Mouse (Mus musculus): ENCODE data around the gene Dennd2a. TPM values are rescaled to one million over a fixed set of nuclear protein-coding genes. Genes with fewer than 3 reads are reported as not detected.
"Not testable (repeated sequence)": the region's sequence is repeated elsewhere in the genome, so short reads cannot be mapped to it uniquely, and the experiment has no call there.

Gene Dennd2a
- polyA plus RNA-seq, 1 experiment from 2014 or later = 18.9 TPM

DNA sequence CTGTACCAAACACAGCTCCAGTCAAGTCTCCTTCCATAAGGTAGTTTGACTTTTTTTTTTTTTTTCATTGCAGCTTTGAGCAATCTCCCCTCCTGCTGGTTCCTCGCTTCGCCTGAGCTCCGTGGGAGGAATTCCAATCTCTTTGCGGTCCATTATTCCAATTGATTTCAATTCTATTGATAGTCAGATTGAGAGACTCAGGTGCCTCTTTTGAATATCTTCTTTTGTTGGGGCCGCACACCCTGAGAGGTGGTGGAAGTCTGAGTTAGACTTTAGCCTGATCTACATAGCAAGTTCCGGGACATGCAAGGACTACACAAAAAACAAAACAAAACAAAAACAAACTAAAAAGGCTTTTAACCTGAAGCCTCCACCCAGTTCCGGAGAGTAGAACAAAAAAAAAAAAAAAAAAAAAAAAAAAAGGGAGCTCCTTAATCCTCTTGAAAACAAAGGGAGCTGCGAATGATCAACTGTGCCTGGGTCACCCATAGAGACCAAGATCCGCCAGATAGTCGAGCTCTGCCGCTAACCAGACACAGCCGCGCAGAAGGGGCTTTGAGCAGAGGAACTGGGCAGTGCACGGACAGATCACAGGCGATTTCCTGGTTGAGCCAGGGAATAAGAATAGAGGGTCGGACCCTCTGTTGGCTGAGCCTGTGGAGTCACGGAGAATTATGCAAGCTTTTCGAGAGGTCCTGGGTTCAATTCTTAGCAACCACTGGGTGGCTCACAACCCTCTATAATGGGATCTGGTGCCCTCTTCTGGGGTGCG lies 111.7 kb downstream of the Dennd2a start:
- no peak overlapping the region for H3K4me3 ChIP-seq (ENCODE audit: low read depth, low read length)
- H3K4me1 ChIP-seq (replicated peaks; ENCODE audit: control insufficient read depth, insufficient read depth, low read length) = no peaks in the 10 kb centered on the region
- H3K27ac ChIP-seq (ENCODE audit: low read depth) = no peak overlapping the region
- DNase-seq (ENCODE audit: low spot score) (no peak), ATAC-seq (replicated peaks; ENCODE audit: low FRiP score, low TSS enrichment, low read depth) (no peak)
- no peaks in the 10 kb centered on the region for H3K36me3 ChIP-seq (ENCODE audit: control insufficient read depth, insufficient read depth, low read length)
- no peak overlapping the region for H3K4me2 ChIP-seq (ENCODE audit: low read length)
- H3K9me3 ChIP-seq (ENCODE audit: control insufficient read depth, low read length) = no peaks in the 10 kb centered on the region
- WGBS = 23% methylated on average over 19 of the region's 19 CpGs
- no peaks in the 10 kb centered on the region for H3K27me3 ChIP-seq (replicated peaks; ENCODE audit: control insufficient read depth, insufficient read depth, low read length)
- H3K9ac ChIP-seq (ENCODE audit: low read length) = no peak overlapping the region

DNA sequence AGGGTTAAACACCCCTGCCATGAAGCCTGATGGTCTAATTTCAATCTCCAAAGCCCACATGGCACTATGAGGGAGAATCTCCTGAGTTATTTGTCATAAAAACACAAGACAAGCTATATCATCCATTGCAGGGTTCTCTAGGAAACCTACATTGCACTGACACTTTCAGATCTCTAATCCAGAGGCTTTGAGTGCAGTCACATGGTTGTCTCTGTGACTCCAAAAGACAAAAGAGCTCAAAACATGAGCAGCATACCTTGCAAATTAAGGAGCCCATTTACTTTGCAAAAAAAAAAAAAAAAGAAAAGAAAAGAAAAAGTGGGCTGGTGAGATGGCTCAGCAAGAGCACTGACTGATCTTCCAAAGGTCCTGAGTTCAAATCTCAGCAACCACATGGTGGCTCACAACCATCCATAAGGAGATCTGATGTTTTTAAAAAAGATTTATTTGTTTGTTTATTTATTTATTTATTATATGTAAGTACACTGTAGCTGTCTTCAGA lies 114.8 kb downstream of the Dennd2a start:
- Histone ChIP-seq H3K27ac (ENCODE audit: low read depth) (no peak overlapping the region), H3K9me3 (ENCODE audit: control insufficient read depth, low read length) (no peaks in the 10 kb centered on the region)
- no peak for ATAC-seq (replicated peaks; ENCODE audit: low FRiP score, low TSS enrichment, low read depth)

DNA sequence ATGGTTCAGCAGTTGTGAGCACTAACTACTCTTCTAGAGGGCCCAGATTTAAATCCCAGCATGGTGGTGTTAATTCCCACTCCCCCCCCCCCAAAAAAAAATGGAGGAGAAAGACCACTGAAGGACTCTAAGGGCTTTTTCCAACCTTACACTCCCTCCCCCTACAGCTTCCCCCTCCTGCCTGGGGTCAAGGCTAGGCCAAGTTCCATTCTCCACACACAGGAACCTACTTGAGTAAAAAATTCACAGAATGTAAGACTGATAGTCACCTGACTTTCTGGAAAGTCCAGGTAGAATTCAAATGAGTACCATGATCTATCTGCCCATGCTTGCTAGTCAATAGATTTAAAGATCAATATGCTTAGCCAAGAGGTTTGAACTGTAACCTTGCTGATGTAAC lies 117.5 kb downstream of the Dennd2a start:
- Histone ChIP-seq H3K4me1 (replicated peaks; ENCODE audit: control insufficient read depth, insufficient read depth, low read length) (no peaks in the 10 kb centered on the region), H3K4me3 (ENCODE audit: low read depth, low read length) (no peak overlapping the region), H3K4me2 (ENCODE audit: low read length) (no peak overlapping the region), H3K36me3 (ENCODE audit: control insufficient read depth, insufficient read depth, low read length) (no peaks in the 10 kb centered on the region), H3K27ac (ENCODE audit: low read depth) (no peak overlapping the region), H3K9ac (ENCODE audit: low read length) (no peak overlapping the region), H3K9me3 (ENCODE audit: control insufficient read depth, low read length) (no peaks in the 10 kb centered on the region), H3K27me3 (replicated peaks; ENCODE audit: control insufficient read depth, insufficient read depth, low read length) (no peaks in the 10 kb centered on the region)
- no peak for DNase-seq (ENCODE audit: low spot score)
- no peak for ATAC-seq (replicated peaks; ENCODE audit: low FRiP score, low TSS enrichment, low read depth)

More for the DNA sequence above, 114.8 kb downstream of the Dennd2a start:
- Histone ChIP-seq H3K27me3 (replicated peaks; ENCODE audit: control insufficient read depth, insufficient read depth, low read length) (no peaks in the 10 kb centered on the region), H3K9ac (ENCODE audit: low read length) (no peak overlapping the region), H3K4me2 (ENCODE audit: low read length) (no peak overlapping the region), H3K36me3 (ENCODE audit: control insufficient read depth, insufficient read depth, low read length) (no peaks in the 10 kb centered on the region), H3K4me3 (ENCODE audit: low read depth, low read length) (no peak overlapping the region), H3K4me1 (replicated peaks; ENCODE audit: control insufficient read depth, insufficient read depth, low read length) (no peaks in the 10 kb centered on the region)
- DNase-seq (ENCODE audit: low spot score) = no peak

DNA sequence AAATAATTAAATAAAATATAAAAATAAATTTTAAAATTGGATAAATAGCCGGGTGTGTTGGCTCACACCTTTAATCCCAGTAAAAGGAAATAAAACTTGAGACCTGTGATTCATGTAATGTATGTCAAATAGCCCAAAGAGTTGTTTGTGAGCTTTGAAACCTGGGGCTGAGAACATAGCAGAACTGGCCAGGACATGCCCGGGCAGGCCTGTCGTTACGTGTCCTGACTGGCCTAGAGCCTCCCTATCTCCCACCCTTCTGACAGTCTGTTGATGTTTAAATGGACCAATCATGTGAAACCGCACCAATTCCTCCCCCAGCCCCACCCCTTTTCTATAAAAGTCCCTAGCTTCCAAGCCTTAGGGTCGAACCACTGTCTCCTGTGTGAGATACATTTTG lies 120.1 kb downstream of the Dennd2a start:
- H3K27me3 ChIP-seq (replicated peaks; ENCODE audit: control insufficient read depth, insufficient read depth, low read length); H3K4me1 ChIP-seq (replicated peaks; ENCODE audit: control insufficient read depth, insufficient read depth, low read length); H3K4me2 ChIP-seq (ENCODE audit: low read length); ATAC-seq (replicated peaks; ENCODE audit: low FRiP score, low TSS enrichment, low read depth); H3K36me3 ChIP-seq (ENCODE audit: control insufficient read depth, insufficient read depth, low read length); DNase-seq (ENCODE audit: low spot score); H3K9ac ChIP-seq (ENCODE audit: low read length); H3K27ac ChIP-seq (ENCODE audit: low read depth); H3K9me3 ChIP-seq (ENCODE audit: control insufficient read depth, low read length); H3K4me3 ChIP-seq (ENCODE audit: low read depth, low read length): not testable (repeated sequence)
- 87% methylated on average over 6 of the region's 6 CpGs for WGBS

DNA sequence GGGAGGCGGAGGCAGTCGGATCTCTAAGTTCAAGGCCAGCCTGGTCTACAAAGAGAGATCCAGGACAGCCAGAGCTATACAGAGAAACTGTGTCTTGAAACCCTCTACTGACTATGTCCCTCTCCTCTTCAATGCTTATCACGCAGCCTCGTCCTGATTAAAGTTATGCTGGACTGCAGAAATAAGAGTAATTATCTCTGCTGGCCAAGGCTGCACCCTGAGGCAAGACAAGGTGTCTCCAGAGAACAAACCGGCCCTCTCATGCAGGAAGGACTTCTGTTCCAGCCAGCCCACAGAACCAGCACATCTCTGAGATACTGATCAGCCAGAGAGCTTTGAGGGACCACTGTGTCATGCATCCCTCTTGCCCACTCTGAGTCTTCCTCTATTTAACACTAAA lies 121.8 kb downstream of the Dennd2a start:
- ATAC-seq (replicated peaks; ENCODE audit: low FRiP score, low TSS enrichment, low read depth) (no peak), DNase-seq (ENCODE audit: low spot score) (no peak)
- Histone ChIP-seq H3K27ac (ENCODE audit: low read depth) (no peak overlapping the region), H3K4me2 (ENCODE audit: low read length) (no peak overlapping the region), H3K4me3 (ENCODE audit: low read depth, low read length) (no peak overlapping the region), H3K36me3 (ENCODE audit: control insufficient read depth, insufficient read depth, low read length) (no peaks in the 10 kb centered on the region), H3K4me1 (replicated peaks; ENCODE audit: control insufficient read depth, insufficient read depth, low read length) (no peaks in the 10 kb centered on the region), H3K9me3 (ENCODE audit: control insufficient read depth, low read length) (no peaks in the 10 kb centered on the region), H3K27me3 (replicated peaks; ENCODE audit: control insufficient read depth, insufficient read depth, low read length) (no peaks in the 10 kb centered on the region), H3K9ac (ENCODE audit: low read length) (no peak overlapping the region)
- WGBS = 80% methylated on average over 5 of the region's 5 CpGs

DNA sequence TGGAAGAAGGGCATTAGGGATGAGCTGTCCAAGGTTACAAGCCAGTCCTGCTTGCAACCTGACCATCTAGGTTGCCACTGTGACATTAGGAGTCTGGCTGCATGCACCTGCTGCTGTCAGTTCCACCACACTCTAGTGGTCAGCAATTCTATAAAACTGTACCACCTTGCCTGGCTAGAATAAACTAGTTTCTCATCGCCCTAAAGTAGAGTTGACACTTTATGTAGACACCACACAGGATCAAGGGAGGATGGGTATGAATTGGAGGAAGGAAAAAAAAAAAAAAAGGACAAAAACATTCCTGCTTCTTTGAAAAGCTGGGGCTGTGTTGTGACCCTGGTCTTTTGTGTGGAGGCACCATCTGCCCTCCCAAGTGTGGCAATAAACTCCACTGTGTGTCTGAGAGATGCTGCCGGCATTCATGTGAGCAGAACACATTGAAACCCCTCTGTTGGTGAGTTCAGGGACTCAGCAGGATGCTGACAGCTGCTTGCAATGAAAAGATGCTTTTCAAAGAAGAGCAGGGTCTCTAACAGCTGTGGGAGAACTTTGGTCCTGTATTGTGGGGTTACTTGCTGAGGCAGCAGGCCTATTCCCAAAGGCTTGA lies 122.7 kb downstream of the Dennd2a start:
- H3K27ac ChIP-seq (ENCODE audit: low read depth) = no peak overlapping the region

DNA sequence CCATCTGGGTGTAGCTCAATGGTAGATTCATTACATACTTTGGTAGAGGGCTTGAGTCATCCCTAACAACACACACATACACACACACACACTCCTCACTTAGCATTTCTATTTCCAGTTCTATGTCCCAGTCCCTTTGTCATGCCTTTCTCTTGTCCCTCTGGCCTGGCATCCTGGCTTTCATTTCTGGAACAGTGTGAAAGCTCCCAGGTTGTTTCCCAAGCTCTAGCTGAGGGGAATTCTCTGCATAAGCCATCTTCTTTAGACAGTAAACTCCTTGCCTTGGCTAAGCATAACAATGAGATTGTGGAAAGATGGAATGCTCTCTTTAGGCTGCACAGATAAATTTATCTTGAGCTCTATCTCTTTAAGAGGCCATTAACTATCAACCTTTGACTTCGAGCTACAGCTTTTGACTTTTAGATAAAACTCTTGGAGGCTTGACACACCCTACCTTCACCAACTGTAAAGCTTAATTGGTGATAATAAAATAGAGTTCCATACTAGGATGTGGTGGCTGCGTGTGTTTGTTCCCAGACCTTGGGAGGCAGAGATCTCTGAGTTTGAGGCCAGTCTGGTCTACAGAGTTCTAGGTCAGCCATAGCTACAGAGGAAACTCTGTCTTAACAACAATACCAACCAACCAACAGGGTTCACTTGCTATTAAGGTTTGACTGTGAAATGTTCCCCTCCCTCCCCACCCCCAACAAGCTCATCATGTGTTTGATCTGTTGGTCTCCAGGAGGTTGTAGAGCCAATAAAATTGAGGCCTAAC lies 123.4 kb downstream of the Dennd2a start:
- WGBS = 68% methylated on average over 2 of the region's 2 CpGs
- no peak overlapping the region for H3K4me2 ChIP-seq (ENCODE audit: low read length)
- no peak overlapping the region for H3K27ac ChIP-seq (ENCODE audit: low read depth)
- no peak overlapping the region for H3K9ac ChIP-seq (ENCODE audit: low read length)
- no peaks in the 10 kb centered on the region for H3K4me1 ChIP-seq (replicated peaks; ENCODE audit: control insufficient read depth, insufficient read depth, low read length)
- ATAC-seq (replicated peaks; ENCODE audit: low FRiP score, low TSS enrichment, low read depth) (no peak), DNase-seq (ENCODE audit: low spot score) (no peak)
- no peaks in the 10 kb centered on the region for H3K27me3 ChIP-seq (replicated peaks; ENCODE audit: control insufficient read depth, insufficient read depth, low read length)
- no peaks in the 10 kb centered on the region for H3K9me3 ChIP-seq (ENCODE audit: control insufficient read depth, low read length)
- H3K36me3 ChIP-seq (ENCODE audit: control insufficient read depth, insufficient read depth, low read length) = no peaks in the 10 kb centered on the region
- H3K4me3 ChIP-seq (ENCODE audit: low read depth, low read length) = no peak overlapping the region

More for the DNA sequence above, 122.7 kb downstream of the Dennd2a start:
- DNase-seq (ENCODE audit: low spot score) = no peak
- no peaks in the 10 kb centered on the region for H3K27me3 ChIP-seq (replicated peaks; ENCODE audit: control insufficient read depth, insufficient read depth, low read length)
- H3K4me1 ChIP-seq (replicated peaks; ENCODE audit: control insufficient read depth, insufficient read depth, low read length) = no peaks in the 10 kb centered on the region
- H3K9me3 ChIP-seq (ENCODE audit: control insufficient read depth, low read length) = no peaks in the 10 kb centered on the region
- no peak overlapping the region for H3K4me3 ChIP-seq (ENCODE audit: low read depth, low read length)
- H3K4me2 ChIP-seq (ENCODE audit: low read length) = no peak overlapping the region
- no peak for ATAC-seq (replicated peaks; ENCODE audit: low FRiP score, low TSS enrichment, low read depth)
- no peaks in the 10 kb centered on the region for H3K36me3 ChIP-seq (ENCODE audit: control insufficient read depth, insufficient read depth, low read length)
- no peak overlapping the region for H3K9ac ChIP-seq (ENCODE audit: low read length)
- 75% methylated on average over 2 of the region's 2 CpGs for WGBS

DNA sequence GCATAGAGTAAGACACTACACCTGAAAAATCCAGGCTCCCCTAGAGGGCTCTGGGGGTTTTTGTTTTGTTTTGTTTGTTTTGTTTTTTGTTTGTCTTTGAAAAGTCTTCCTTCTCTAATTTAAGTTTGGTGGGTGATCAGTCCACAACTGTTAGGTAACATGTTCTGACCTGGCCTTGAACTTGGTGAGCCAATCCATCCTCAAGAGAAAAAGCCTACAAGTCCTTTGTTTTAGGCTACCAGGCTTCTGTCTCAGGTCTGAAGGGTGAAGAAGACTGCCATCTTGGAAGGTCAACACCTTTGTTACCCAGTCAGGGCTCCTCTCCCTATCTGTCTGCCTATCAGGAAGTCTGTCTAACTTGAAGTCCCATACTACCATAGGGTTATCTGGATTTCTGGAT lies 124.0 kb downstream of the Dennd2a start:
- H3K4me2 ChIP-seq (ENCODE audit: low read length) = no peak overlapping the region
- H3K27me3 ChIP-seq (replicated peaks; ENCODE audit: control insufficient read depth, insufficient read depth, low read length) = no peaks in the 10 kb centered on the region

More for the DNA sequence above, 124.0 kb downstream of the Dennd2a start:
- Histone ChIP-seq H3K9me3 (ENCODE audit: control insufficient read depth, low read length) (no peaks in the 10 kb centered on the region), H3K27ac (ENCODE audit: low read depth) (no peak overlapping the region), H3K4me3 (ENCODE audit: low read depth, low read length) (no peak overlapping the region), H3K36me3 (ENCODE audit: control insufficient read depth, insufficient read depth, low read length) (no peaks in the 10 kb centered on the region), H3K9ac (ENCODE audit: low read length) (no peak overlapping the region), H3K4me1 (replicated peaks; ENCODE audit: control insufficient read depth, insufficient read depth, low read length) (no peaks in the 10 kb centered on the region)
- ATAC-seq (replicated peaks; ENCODE audit: low FRiP score, low TSS enrichment, low read depth) (no peak), DNase-seq (ENCODE audit: low spot score) (no peak)
